Comparison of ENCODE assay signal across 8 mouse cellular contexts in the genomic region with DNA sequence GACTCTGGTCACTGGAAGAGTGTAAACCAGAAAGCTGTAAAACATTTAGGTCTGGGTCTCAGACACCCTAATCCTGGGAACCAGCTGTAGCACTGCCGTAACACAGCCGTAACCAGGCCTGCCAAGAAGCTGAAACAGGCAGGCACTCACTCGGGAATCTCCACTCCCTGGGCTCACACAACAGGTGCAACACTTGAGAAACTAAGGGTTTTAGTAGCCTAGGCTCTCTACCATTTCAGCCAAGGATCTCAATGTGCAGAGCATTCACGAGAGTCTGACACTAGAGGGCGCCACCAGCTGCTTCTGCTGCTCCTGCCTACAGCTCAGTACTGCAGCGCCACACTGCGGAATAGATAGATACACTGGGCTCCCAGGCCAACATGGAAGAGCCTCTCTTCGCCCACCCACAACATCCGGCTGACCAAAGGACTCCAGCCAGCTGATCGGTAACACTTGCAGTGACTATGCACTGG. TPM values are rescaled to one million over a fixed set of nuclear protein-coding genes. Genes with fewer than 3 reads are reported as not detected.
DNase-seq lines count a peak whose midpoint lies in the region; ATAC-seq and TF ChIP-seq lines count a peak whose summit lies in the region.

No protein-coding gene starts in this region.

- no peaks in the 10 kb centered on the region for H3K9me3 ChIP-seq in hindbrain, embryonic 14.5 days (ENCODE audit: control insufficient read depth, low read length)

- TF ChIP-seq CTCF in Patski (IDR thresholded peaks at IDR 0.05): peak; percentile 99

- H3K9ac ChIP-seq in hindbrain, embryonic 14.5 days: no peak overlapping the region

- POLR2A ChIA-PET in Patski (lab: Charles Lee): interaction anchor here (0.6 kb wide), 1 partner anchor 180 kb away, joined by 4 read pairs; no protein-coding TSS in a partner anchor

- WGBS in hindbrain, embryonic 14.5 days: 18% methylated on average over 10 of the region's 10 CpGs

- CTCF ChIA-PET in Patski (lab: Charles Lee): interaction anchor here (0.5 to 3.2 kb wide), 11 partner anchors 9 to 1469 kb away, joined by 3 to 36 read pairs (median 4); partner anchors contain the start of gene Pts

- no peaks in the 10 kb centered on the region for H3K27me3 ChIP-seq in Patski
- no peaks in the 10 kb centered on the region for H3K27me3 ChIP-seq in hindbrain, embryonic 14.5 days (ENCODE audit: control insufficient read depth, insufficient read depth, low read length)

- 0 out of 2 replicates have a peak, but pooled peaks cover 9% of the 10 kb centered on the region for H3K4me1 ChIP-seq in hindbrain, embryonic 14.5 days (replicated peaks; ENCODE audit: control insufficient read depth, insufficient read depth, low read length)

- peak overlapping the region; percentile 34 for H3K4me2 ChIP-seq in hindbrain, embryonic 14.5 days (replicated peaks)

- H3K4me3 ChIP-seq in hindbrain, embryonic 14.5 days (replicated peaks; ENCODE audit: low read length): no peak overlapping the region

- in situ Hi-C loops in Patski (cut with MboI; ENCODE audit: low pct_unique_long_range_greater_than_20kb): no loop called here

- peak overlapping the region; percentile 62 for H3K27ac ChIP-seq in hindbrain, embryonic 14.5 days

- no peaks in the 10 kb centered on the region for H3K36me3 ChIP-seq in hindbrain, embryonic 14.5 days (replicated peaks; ENCODE audit: control insufficient read depth, insufficient read depth)

- peak; percentile 51 for ATAC-seq in Patski
- peak; percentile 48; the same call in 1 of the 2 replicates for ATAC-seq in hindbrain, embryonic 14.5 days (ENCODE audit: low FRiP score)

- no peak for DNase-seq in Patski (ENCODE audit: low read depth, low spot score)
- DNase-seq in cerebellum, postnatal 10 days: peak; percentile 97 to 99
- peak; percentile 73 to 81 for DNase-seq in frontal cortex, postnatal 14 days (ENCODE audit: low spot score in 2 of 2)
- DNase-seq in hindbrain, embryonic 14.5 days (ENCODE audit: low spot score): peak; percentile 86
- DNase-seq in layer of hippocampus, postnatal 25 days (ENCODE audit: extremely low spot score in 1 of 2, low spot score in 1 of 2): peak; percentile 80 to 94
- peak; percentile 90 for DNase-seq in lung, postnatal 14 days
- DNase-seq in retina, adult 2 months (ENCODE audit: low read depth, low spot score): peak; percentile 67
- peak; percentile 85 for DNase-seq in thymus, postnatal 25 days

RNA-seq across cellular contexts. Expression of gene Plet1, which starts 42.0 kb away (rescaled TPM):
- 0.08 TPM for polyA plus RNA-seq in Patski (2021)
- 0.24 and 0.43 TPM in 2 replicates for polyA plus RNA-seq in hindbrain, embryonic 14.5 days (2014; fragmentation: Nextera tagmentation; extraction: Ambion mirVana)
- total RNA-seq in layer of hippocampus, postnatal 25 days (2021): under 1 TPM; 0.15 to 0.21 TPM
